Mouse (Mus musculus) intestine, postnatal 0 days (tissue): Measurements from ENCODE around the gene Cep170b. TPM values are rescaled to one million over a fixed set of nuclear protein-coding genes. Genes with fewer than 3 reads are reported as not detected.
A peak's percentile ranks its signal among the peaks of the same experiment; 100 is the strongest.

Experiments
- ATAC-seq: fragments of 200-750 bp; cut with Nextera tagmentation; 2 replicates; pipeline ENCODE4 v1.8.0; 2017; ENCODE audit warnings: mild to moderate bottlenecking, moderate TSS enrichment, moderate library complexity
- H3K27ac ChIP-seq: fragments of 300-500 bp; sonication (generic); 2 replicates; pipeline ENCODE4 v1.5.1; 2014; ENCODE audit warnings: mild to moderate bottlenecking, low read depth, low read length, moderate library complexity
- H3K27me3 ChIP-seq: fragments of 300-500 bp; sonication (generic); replicated peaks from 2 replicates; pipeline ENCODE4 v1.6.1; 2014; ENCODE audit warnings: low read length, mixed read lengths; ENCODE audit not compliant: control insufficient read depth, insufficient read depth
- H3K36me3 ChIP-seq: fragments of 300-500 bp; sonication (generic); 2 replicates; pipeline ENCODE4 v1.6.1; 2014; ENCODE audit warnings: mild to moderate bottlenecking, moderate library complexity; ENCODE audit not compliant: control insufficient read depth, insufficient read depth
- H3K4me1 ChIP-seq: fragments of 300-500 bp; sonication (generic); replicated peaks from 2 replicates; pipeline ENCODE4 v1.6.1; 2014; ENCODE audit warnings: antibody characterized with exemption, low read length, mixed read lengths; ENCODE audit not compliant: control insufficient read depth, insufficient read depth
- H3K4me2 ChIP-seq: fragments of 300-500 bp; sonication (generic); replicated peaks from 2 replicates; pipeline ENCODE4 v1.6.1; 2014; ENCODE audit warnings: low read depth, mild to moderate bottlenecking, moderate library complexity
- H3K4me3 ChIP-seq: fragments of 300-500 bp; sonication (generic); 2 replicates; pipeline ENCODE4 v1.5.1; 2014; ENCODE audit warnings: low read depth, low read length
- H3K9ac ChIP-seq: fragments of 300-500 bp; sonication (generic); 2 replicates; pipeline ENCODE4 v1.6.1; 2014; ENCODE audit warnings: mild to moderate bottlenecking, low read depth, low read length
- H3K9me3 ChIP-seq: fragments of 300-500 bp; sonication (generic); 2 replicates; pipeline ENCODE4 v1.6.1; 2016; ENCODE audit warnings: mixed run types; ENCODE audit not compliant: control insufficient read depth
- CTCF ChIP-seq: sonication (generic); IDR thresholded peaks from 2 replicates; pipeline ENCODE4 v1.5.1; 2016; ENCODE audit warnings: low read depth, mild to moderate bottlenecking, control low read depth, antibody characterized with exemption, moderate library complexity
- WGBS: fragments of 180-500 bp; shearing (Covaris S2); extraction: QIAGEN DNeasy Blood & Tissue Kit; methylation state at CpG from one replicate; pipeline ENCODE4 v1.1.7; 2014; 5-methylcytosine and 5-hydroxymethylcytosine counted together
- polyA plus RNA-seq: library from polyadenylated mRNA; unstranded; fragments of >200 nt; fragmentation: Nextera tagmentation; extraction: Ambion mirVana; gene quantifications from 2 replicates; pipeline ENCODE4 v1.2.1, GENCODE M21; 2015

Cep170b gene
- polyA plus RNA-seq, 1 experiment from 2014 or later, result 12.7 TPM

DNA sequence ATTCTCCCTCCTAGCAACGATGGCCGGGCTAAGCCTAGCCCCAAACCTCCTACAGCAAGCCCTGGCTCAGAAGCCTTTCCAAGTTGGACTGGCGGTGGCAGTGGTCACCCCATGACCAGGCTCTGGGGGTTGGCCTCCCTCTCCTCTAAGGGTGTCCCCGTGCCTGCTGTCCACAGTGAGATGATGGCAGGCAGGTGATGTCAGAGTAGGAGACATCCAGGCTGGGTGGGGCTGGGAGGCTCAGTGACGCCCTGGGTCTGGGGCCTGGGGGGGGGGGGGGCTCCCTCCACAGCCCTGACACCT, 2.7 kb downstream of the Cep170b start:
- no peak for ATAC-seq
- Histone ChIP-seq H3K9ac (peak overlapping the region; percentile 87; the same call in 1 of the 2 replicates), H3K9me3 (no peaks in the 10 kb centered on the region), H3K27ac (peak overlapping the region; percentile 98; the same call in 1 of the 2 replicates), H3K4me1 (no peaks in the 10 kb centered on the region; the same call in 1 of the 2 replicates), H3K27me3 (no peaks in the 10 kb centered on the region), H3K36me3 (peaks cover 16% of the 10 kb centered on the region; the same call in 1 of the 2 replicates), H3K4me2 (peak overlapping the region; percentile 99), H3K4me3 (peak overlapping the region; percentile 84)
- WGBS, result 13% methylated on average over 5 of the region's 5 CpGs
- no peak for TF ChIP-seq CTCF

- Histone ChIP-seq H3K27ac (no peak overlapping the region), H3K9ac (no peak overlapping the region), H3K4me1 (no peaks in the 10 kb centered on the region; the same call in 1 of the 2 replicates), H3K4me3 (no peak overlapping the region; the same call in 1 of the 2 replicates), H3K9me3 (no peaks in the 10 kb centered on the region), H3K36me3 (peaks cover 14% of the 10 kb centered on the region; the same call in 1 of the 2 replicates), H3K4me2 (peak overlapping the region; percentile 99), H3K27me3 (no peaks in the 10 kb centered on the region)
- TF ChIP-seq CTCF, result no peak
- 75% methylated on average over 6 of the region's 6 CpGs for WGBS
- no peak for ATAC-seq
Measured at GRCm38 (mm10) chr12:112723445-112723844, 3.2 kb downstream of the Cep170b start.

- Histone ChIP-seq H3K9ac (no peak overlapping the region), H3K4me1 (no peaks in the 10 kb centered on the region; the same call in 1 of the 2 replicates), H3K27ac (no peak overlapping the region), H3K9me3 (no peaks in the 10 kb centered on the region), H3K36me3 (peaks cover 18% of the 10 kb centered on the region; the same call in 1 of the 2 replicates), H3K4me3 (no peak overlapping the region; the same call in 1 of the 2 replicates), H3K27me3 (no peaks in the 10 kb centered on the region), H3K4me2 (no peak overlapping the region)
- WGBS, result 75% methylated on average over 11 of the region's 11 CpGs
- peak; percentile 81 for TF ChIP-seq CTCF
- ATAC-seq, result peak; percentile 26; the same call in 1 of the 2 replicates
Measured at GRCm38 (mm10) chr12:112724077-112724805, 4.0 kb downstream of the Cep170b start.

DNA sequence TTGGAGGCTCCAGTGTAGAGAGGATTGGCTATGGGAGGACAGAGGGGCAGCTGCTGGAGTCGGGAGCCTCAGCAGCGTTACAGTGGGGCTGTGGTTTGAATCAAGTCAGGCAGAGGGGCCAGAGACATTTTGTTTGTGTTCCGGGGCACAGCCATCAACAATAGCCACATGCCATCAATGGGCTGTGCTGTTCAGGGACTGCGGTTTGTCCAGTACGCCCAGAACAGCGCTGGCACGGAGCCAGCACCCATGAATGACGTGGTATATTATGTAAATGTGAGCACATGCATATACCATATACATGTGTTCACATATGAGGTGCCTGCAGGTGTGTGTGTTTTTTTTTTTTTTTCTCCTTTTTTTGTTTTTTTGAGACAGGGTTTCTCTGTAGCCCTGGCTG, 7.5 kb downstream of the Cep170b start:
- H3K27me3 ChIP-seq, result no peaks in the 10 kb centered on the region
- H3K9ac ChIP-seq, result no peak overlapping the region
- H3K4me2 ChIP-seq, result no peak overlapping the region
- no peaks in the 10 kb centered on the region; the same call in 1 of the 2 replicates for H3K4me1 ChIP-seq
- ATAC-seq, result no peak
- no peak overlapping the region for H3K27ac ChIP-seq
- no peak overlapping the region for H3K4me3 ChIP-seq
- peaks cover 42% of the 10 kb centered on the region for H3K36me3 ChIP-seq
- no peaks in the 10 kb centered on the region for H3K9me3 ChIP-seq
- WGBS, result 66% methylated on average over 8 of the region's 8 CpGs
- no peak for TF ChIP-seq CTCF

GRCm38 (mm10) chr12:112730808-112731207, 10.6 kb downstream of the Cep170b start:
- no peak for ATAC-seq
- H3K4me2 ChIP-seq, result no peak overlapping the region
- H3K36me3 ChIP-seq, result peaks cover 61% of the 10 kb centered on the region
- no peak overlapping the region for H3K4me3 ChIP-seq
- H3K9me3 ChIP-seq, result no peaks in the 10 kb centered on the region
- H3K9ac ChIP-seq, result no peak overlapping the region
- TF ChIP-seq CTCF, result no peak
- no peaks in the 10 kb centered on the region for H3K27me3 ChIP-seq
- 67% methylated on average over 14 of the region's 14 CpGs for WGBS
- no peak overlapping the region for H3K27ac ChIP-seq
- no peaks in the 10 kb centered on the region for H3K4me1 ChIP-seq

GRCm38 (mm10) chr12:112732591-112732990, 12.3 kb downstream of the Cep170b start:
- no peak for TF ChIP-seq CTCF

More at GRCm38 (mm10) chr12:112732591-112732990, 12.3 kb downstream of the Cep170b start:
- Histone ChIP-seq H3K4me3 (no peak overlapping the region), H3K36me3 (peaks cover 75% of the 10 kb centered on the region), H3K9me3 (no peaks in the 10 kb centered on the region), H3K27me3 (no peaks in the 10 kb centered on the region), H3K9ac (no peak overlapping the region), H3K27ac (no peak overlapping the region), H3K4me2 (no peak overlapping the region), H3K4me1 (no peaks in the 10 kb centered on the region)
- WGBS, result 88% methylated on average over 10 of the region's 10 CpGs
- no peak for ATAC-seq
